Mouse (Mus musculus): ENCODE results near the gene Ckap5.

DNA sequence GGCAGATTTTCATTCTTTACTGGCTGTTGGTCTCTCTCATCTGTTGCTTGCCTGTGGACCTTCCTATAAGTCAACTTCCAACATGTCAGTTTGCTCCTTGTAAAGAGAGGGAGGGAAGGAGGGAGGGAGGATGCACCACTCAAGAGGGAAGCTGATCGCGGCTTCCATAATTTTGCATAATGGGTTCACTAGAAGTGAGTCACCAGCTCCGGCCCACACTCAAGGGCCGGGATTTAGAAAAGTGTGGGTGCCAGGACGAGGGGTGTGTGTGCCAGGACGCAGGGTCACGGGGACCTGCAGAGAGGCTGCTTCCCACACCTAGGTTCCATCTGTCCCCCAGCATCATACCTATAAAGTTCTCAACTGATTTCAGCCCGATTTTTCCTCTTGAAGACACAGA is 18.5 kb upstream of the Ckap5 start:
- no peak for TF ChIP-seq MYOD1 (IDR thresholded peaks at IDR 0.05; ENCODE audit: control insufficient read depth, insufficient read length, low read depth)
- TF ChIP-seq CTCF (IDR thresholded peaks at IDR 0.05; ENCODE audit: control insufficient read depth, insufficient read depth, insufficient read length), result no peak
- no peak for TF ChIP-seq CEBPB (IDR thresholded peaks at IDR 0.05; ENCODE audit: low read depth)
